Mouse (Mus musculus): Measurements from ENCODE around the gene Unc50.

- TF ChIP-seq CTCF (conservative IDR thresholded peaks at IDR 0.05; ENCODE audit: insufficient read depth, insufficient read length, low read depth, low read length) (no peak), POLR2A (IDR thresholded peaks at IDR 0.05; ENCODE audit: low read depth, low read length) (no peak)
Observed at GRCm38 (mm10) chr1:37486994-37487393, 57.1 kb downstream of the Unc50 start.
